Mouse (Mus musculus) thymus, postnatal 10 days (tissue): ENCODE data around the gene Spata16.

Experiments used
- DNase-seq, 2 experiments: peaks; one replicate each; pipeline ENCODE4 v3.0.0; 2021; ENCODE audit warnings: low spot score in 2 of 2

Spata16 gene

DNA sequence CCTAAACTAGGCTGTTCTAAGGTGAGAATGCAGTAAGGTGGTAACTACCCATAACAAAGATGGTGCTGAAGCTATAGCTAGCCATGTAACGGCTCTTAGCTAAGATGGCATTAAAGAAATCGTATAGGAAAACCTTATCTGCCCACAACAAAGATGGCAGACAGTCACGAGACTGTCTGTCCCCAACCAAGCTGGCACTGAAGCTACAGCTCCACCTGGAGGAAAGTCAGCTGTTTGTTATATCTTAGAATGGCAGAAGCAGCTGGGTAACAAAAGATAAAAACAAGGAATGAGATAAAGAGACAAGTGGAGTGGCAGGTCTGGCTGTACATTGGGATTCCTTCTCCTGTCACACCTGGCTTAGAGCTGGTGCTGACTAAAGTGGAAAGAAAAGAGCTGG is 333.1 kb downstream of the Spata16 start:
- no peak for DNase-seq

DNA sequence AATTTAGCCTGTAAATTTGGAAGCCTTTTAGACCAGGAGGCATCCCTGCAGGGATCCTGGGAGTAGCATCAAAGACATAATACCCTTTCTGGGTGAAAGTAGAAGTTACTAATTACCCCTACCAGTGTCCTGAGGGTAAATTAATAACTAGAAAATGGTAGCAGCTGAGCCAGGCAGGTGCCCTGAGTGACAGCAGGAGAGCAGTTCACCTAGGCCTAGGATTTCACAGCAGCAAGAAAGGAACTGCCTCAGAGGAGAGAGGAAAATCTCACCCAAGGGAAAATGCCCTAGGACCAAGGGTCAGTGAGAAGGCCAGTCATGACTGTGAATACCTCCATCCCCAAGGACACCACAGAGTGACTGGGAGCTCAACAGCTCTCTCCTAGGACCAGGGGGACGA is 333.9 kb downstream of the Spata16 start:
- no peak for DNase-seq

DNA sequence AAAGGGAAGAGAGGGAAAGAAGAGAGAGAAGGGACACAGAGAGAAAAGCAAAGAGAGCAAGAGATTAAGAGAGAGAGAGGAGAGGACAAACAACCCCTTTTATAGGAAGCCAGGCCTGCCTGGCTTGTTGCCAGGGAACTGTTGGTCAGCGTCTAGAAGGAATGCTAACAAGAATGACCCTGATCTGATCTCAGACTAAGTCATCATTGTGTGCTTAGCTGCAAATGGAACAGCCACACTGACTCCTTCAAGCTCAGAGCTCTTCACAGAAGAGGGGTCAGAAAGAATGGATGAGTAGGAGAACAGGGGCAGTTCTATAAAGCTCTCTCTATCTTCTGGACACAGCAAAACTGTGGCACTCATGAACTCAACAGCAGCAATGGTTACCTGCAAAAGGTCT is 334.7 kb downstream of the Spata16 start:
- no peak for DNase-seq

DNA sequence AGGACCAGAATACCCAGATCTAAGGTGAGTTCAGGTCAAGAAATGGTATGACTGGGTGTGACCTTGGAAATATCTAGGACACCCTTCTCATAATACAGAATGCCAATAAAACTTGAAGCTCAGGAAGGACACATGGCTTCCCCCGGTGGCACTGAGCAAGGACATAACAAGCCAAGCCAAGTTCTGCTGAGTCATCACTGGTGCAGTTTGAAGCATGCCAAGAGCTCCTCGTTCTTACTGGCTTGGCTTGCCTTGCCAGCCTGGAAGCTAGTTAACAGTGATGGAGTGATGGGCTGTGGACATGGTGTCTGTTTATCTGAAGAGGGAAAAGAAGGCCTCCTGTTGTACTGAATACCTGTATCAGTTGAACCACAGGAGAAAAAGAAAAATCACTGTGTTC is 342.2 kb downstream of the Spata16 start:
- no peak for DNase-seq

DNA sequence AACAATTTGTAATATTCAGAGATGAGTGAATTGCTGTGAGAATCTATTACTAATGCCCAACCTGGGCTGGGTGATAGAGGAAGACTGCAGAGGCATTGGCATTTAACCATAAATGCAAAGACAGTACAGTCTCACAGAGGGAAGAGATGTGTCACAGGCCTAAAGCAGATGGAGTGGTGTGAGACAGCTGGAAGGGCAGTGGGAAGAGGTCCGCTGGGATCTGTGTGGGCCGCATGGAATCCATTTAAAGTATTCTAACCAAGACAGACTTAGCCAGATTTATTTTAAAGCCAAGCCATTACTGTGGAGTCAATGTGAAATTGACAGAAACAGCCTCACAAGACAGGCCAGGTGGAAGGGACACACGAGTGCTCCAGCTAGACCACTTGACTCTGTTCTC is 343.0 kb downstream of the Spata16 start:
- DNase-seq = no peak

DNA sequence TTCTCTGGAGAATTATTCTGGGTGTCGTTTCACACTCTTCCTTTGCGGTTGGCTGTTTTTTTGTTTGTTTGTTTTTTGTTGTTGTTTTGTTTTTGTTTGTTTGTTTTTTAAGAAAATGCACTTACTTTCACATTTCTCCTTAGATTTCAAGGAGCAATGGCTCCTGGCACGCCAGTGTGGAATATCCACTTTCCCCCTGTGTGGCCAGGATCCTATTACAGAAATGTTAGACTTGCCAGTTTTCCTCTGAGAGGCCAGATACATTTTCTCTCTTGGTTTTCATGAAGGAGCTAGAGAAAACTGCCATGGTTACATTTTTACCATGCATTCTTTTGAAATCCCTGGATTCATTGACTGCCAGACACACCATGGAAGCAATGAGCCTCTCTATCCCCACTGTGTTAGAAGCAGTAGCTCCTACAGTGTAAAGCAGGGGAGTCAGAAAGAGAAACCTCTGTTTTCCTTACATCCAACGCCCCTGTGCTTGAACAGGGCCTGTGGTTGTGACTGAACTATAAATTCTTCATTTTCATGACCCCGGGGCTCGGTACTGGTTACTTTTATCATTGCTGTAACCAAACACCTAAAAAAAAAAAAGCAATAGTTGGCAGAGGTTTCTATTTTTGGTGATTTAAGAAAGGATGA is 344.7 kb downstream of the Spata16 start:
- DNase-seq = no peak

DNA sequence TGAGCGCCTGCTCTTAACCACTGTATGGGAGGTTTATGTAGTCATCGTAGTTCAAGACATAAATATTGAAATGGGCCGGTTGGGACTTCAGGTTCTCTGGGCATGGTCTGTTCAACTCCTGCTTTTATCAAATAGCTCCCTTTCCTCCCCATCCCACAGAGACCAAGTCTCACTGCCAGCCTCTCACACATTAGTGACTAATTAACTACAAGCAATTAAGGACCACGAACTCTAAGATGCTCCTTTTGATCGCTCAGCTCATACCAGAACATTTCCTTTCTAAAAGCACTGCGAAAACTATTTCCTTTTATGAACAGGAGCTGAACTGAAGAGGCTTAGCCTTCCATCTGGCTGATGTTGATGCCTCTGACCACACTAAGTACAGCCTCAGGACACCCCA is 346.3 kb downstream of the Spata16 start:
- no peak for DNase-seq

DNA sequence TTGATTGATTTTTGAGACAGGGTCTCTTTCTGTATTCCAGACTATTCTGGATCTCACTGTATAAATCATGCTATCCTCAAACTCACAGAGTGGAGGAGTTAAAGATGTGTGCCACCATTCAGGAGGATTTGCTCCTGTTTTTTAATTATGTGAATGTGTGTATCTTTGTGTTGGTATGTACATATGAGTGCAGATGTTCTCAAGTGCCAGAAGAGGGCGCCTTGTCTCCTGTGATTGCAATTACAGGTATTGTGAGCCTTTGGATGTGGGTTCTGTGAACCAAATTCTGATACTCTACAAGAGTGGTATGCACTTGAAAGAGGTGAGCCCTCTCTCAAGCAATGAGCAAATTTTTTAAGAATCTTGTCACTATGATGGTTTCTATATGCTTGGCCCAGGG is 369.4 kb downstream of the Spata16 start:
- DNase-seq = no peak

DNA sequence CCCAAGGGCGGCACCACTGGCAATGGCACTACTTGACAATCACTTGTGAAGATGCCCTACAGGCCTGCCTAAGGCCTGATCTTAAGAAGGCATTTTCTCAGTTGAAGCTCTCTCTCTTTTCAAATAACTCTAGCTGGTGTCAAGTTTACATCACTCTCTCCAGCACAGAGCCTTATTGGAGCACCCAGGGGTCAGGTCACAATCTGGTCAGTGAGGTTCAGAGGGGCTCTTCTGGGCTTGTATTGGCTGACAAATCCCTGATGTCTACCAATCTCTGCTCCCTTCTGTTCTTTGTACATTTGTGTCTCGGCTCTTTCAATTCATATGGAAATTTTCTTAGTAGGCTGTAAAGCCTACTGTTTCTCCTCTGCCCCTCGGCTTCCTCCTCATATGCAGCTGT is 390.5 kb downstream of the Spata16 start:
- DNase-seq = no peak

DNA sequence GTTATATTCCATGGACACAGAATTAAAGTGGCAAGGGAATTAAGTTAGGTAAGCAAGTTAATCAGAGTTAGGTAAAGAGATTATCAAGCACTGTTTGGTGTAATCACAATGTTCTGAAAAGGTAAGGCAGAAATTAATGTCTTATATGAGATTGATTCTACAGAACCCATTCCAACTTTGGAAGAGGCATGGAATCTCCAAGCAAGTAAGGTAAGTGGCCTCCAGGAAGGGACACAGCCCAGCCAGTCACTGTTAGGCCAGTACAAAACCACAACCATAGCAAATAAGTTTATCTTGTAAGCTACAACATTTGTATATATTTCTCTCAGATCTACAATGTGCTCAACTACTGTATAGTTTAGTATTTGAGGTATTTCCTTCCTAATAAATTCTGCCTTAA is 391.1 kb downstream of the Spata16 start:
- DNase-seq = no peak

DNA sequence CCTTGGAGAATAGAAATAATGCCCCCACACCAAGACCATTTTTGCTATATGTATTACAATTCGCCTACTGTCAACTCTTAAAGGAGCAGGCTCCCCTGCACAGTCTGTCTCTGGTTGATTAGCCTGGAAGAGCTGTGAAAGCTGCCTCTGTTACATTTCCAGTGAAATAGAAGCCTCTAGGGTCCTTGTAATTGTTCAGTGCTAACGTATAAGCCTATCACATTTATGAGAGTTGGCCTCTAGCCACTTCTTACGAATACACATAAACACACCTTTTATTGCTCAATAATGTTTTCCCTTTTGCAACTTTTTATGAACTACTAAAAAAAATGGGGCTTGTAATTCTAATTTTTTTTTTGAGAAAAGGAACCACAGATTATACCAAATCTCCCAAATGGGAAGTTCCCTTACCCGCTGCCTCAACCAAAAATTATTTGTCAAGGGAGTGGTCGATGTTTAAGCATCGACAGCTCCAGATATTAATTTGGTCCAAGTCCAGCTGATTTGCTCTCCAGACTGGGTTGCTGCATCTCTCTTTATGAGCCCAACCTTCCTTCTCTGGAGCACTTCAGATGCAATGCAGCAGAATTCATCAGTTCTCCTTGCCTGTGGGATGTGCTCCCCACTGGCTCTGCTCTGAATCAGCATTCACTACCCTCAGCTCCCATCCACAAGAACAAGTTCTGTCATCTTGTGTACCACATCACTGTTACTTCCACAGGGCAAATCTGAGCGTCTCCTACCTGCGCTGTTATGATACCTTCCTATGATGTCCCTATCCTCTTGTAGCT is 392.8 kb downstream of the Spata16 start:
- DNase-seq = no peak
